Mouse (Mus musculus): Measurements from ENCODE around the gene Pik3cg. TPM values are rescaled to one million over a fixed set of nuclear protein-coding genes. Genes with fewer than 3 reads are reported as not detected.

Gene Pik3cg
- polyA plus RNA-seq, 1 experiment, result 2.5 TPM

DNA sequence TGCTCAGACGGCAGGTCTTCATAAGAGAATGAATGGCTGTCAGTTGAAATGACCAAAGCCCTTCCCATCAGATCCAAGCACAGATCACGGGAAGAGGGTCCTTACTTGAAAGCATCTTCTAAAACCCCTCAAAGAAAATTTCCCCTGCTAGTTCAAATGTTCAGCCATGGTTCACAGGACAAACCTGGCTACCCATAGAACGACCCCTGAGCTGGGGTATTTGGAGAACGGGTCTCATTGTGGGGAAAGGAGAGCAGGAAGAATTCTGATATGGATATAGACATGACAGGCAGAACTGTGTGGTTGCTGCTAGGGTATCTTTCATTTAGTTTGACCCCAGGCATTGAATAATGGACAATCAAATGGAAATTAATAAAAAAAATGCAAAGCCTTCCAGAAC lies 62.8 kb downstream of the Pik3cg start:
- no peak for DNase-seq (ENCODE audit: extremely low spot score in 1 of 2, low spot score in 1 of 2)

DNA sequence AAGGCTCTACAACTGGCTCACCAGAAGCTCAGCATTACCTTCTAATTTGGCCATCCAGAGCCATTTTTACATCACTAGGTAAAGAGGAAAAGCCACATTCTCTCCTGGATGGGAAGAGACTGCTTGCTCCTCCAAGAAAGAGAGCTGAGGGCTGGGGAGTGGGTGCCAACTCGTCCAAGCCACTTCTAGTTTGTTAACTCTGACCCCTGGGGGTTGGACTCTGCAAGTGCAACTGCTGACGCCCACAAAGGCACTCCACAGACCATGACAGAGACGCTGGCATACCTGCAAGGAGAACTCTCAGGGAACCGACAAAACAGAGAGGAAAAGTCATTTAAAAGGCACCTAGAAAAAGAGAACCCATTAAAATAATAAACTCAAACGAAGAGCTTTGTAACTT lies 63.9 kb downstream of the Pik3cg start:
- DNase-seq (ENCODE audit: extremely low spot score in 1 of 2, low spot score in 1 of 2), result peak; percentile 23 to 85

DNA sequence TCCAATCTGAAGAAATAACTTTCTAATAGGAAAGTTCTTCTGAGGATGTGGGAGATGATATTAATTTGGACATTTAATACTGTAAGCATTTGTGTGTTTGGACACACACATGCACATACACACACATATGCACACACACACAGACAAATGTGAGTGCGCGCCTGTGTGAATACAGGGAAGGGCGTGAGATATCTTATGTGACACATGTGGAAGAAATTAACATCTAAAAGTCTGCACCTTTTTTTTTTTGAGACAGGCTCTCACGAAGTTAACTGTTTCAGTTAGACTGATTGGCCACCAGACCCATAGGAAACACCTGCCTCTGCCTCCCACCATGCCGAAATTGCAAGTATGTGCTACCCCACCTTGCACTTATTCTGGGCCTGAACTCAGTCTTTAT lies 64.7 kb downstream of the Pik3cg start:
- DNase-seq (ENCODE audit: extremely low spot score in 1 of 2, low spot score in 1 of 2), result no peak

DNA sequence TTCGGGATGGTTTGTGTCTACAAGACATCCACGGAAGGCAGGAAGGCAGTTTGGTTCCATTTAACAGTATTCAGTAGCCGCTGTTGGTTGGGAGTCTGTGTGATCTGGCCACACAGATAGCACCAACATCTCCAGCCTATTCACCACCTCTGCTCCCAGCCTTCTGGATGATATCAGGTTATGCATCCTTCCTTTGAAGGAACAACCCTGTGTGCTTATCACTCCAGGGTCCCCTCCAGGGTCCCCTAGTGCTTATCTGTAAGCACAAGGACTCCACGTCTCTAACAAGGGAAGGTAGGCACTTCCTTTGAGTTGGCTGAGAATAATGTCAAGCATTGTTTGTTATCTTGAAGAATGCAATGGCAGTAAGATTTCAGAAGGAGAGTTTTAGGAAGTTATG lies 65.3 kb downstream of the Pik3cg start:
- DNase-seq (ENCODE audit: extremely low spot score in 1 of 2, low spot score in 1 of 2), result no peak

DNA sequence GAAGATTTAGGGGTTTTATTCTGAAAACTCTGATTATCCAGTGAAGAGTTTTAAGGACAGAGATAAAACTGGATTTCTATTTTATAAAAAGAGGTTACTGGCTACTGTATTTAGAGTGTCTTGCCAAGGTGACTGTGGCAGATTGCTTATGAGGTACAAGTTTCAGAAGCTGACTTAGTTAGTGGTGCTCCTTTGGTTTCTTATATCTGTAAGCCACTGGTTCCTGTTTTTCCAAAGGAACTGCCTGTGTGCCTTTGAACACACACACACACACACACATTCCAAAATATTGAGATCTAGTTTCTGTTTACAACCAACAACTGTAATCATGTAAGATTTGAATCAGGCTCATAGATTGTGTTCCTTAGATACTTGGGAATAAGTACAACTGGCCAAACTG lies 66.7 kb downstream of the Pik3cg start:
- DNase-seq (ENCODE audit: extremely low spot score in 1 of 2, low spot score in 1 of 2), result no peak

DNA sequence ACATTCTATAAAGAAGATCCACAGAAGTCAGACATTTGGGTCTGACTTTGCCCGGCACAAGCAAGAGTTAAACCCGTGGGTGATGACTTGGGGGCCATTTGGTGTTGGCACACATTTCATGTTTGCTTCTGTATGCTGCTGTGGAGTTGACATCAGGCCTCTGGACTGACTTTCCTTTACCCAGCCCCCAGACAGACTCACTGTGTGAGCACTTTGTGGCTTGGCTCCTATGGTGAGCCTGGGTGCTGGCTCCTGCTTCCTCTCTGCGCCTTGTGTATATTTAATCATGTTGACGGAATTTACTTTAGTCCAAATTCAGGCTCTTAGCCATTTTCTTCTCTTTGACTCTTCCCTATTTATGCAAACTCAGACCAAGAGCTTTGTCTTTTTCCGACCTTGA lies 69.6 kb downstream of the Pik3cg start:
- DNase-seq (ENCODE audit: extremely low spot score in 1 of 2, low spot score in 1 of 2), result no peak

DNA sequence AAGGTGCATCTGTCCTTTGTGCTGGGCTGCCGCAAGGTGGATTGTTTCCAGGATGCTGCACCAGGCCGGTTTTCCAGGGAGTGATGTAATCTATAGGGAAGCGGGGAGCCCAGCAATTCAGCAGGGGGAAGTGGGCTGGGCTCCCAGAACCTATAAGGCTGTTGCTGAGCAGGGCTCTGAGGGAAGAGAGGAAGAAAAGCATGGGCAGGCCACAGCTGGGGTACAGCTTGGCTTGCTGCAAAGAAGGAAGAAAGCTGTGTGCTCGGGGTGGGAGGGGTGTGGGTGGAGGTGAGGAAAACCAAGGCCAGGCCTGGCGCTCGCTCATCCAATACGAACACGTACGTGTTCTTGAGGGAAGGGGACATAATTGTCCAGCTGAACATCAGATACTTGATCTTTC lies 70.1 kb downstream of the Pik3cg start:
- no peak for DNase-seq (ENCODE audit: extremely low spot score in 1 of 2, low spot score in 1 of 2)

DNA sequence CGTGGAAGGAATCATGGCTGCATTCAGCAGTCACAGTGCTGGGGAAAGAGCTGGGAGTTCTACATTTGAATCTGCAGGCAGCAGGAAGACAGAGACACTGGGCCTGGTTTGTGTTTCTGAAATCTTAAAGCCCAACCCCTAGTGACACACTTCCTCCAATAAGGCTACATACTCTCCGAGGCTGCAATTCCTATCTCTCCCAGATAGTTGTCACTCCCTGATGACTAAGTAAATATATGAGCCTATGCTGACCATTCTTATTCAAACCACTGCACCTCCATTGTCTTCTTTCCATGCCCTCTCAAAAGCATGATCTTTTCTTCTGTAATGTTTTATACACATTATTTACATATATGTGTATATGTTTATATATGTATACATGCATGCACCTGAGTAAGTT lies 70.9 kb downstream of the Pik3cg start:
- no peak for DNase-seq (ENCODE audit: extremely low spot score in 1 of 2, low spot score in 1 of 2)

DNA sequence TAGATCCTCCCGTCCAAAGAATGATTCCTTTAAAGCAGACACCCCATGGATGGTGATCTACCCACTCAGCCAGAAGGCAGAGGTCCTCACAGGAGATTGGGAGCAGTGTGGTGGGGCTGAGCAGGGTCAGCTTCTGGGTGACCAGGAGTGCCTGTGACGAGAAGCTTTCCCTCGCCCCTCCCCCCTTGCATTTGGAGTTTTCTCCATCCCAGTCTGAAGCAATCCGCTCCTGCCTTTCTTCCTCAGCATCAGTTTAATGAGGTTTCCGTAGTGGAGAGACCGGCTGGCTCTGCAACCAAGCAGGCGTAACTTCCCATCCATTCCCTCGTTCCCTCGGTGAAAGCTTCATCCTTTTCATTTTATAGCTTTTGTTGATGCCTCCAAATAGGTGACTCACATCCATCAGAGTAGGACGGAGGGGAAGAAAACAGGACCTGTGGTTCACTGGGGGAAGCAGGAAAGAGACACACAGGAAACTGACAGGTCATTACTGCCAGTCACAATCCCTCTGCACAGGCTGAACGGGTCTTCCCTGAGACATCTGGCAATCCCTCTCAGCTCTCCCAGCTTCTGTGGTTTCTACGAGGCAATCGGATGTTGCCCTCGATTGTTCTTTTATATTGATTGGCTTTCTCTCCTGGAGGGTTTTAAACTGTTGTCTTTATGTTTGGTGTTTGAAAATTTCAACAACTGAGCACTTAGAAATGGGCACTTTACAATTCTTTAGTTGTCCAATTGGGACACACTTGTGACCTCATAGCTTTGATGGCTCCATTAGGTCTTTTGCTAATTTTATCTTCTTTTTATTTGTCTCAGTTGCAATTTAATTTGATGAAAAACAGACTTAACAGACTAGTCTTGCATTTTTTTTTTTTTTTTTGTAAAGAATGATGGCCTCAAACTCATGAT lies 80.6 kb downstream of the Pik3cg start:
- no peak for DNase-seq (ENCODE audit: extremely low spot score in 1 of 2, low spot score in 1 of 2)

DNA sequence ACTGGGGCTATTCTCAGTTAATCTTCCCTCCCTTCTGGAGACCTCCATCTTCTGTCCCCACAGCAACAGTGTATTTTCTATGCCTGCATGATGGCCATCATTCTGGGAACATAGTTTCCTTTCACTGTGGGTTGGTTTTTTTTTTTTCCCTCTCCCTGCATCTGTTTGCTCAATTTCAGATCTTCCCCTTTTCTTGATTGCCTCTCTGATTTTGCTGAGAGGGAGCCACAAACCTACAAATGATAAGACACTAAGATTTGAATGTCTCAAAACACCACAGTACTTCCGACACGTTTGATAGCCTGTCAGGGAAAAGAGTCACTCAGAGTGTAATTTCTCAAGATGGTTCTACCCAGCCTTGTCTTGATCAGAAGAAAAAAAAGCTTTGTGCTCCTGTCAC lies 81.3 kb downstream of the Pik3cg start:
- DNase-seq (ENCODE audit: extremely low spot score in 1 of 2, low spot score in 1 of 2), result no peak

DNA sequence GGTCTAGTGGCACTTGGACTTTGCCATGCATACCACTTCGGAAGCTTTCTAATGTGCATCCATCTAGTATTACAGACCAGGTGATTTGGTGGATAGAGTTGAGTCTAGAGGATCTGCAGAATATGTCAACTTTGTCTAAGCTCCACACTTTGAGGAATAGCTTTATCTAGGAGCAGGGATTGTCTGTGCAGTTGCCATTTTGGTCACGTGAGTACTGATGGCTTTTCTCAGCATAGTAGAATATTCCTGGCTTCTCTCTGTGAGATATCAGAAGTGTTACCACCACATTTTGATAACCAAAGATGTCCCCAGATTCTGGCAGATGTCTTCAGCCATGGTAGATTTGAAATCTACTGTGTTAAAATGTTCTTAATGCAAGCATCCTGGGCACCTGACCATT lies 84.0 kb downstream of the Pik3cg start:
- DNase-seq (ENCODE audit: extremely low spot score in 1 of 2, low spot score in 1 of 2), result no peak

DNA sequence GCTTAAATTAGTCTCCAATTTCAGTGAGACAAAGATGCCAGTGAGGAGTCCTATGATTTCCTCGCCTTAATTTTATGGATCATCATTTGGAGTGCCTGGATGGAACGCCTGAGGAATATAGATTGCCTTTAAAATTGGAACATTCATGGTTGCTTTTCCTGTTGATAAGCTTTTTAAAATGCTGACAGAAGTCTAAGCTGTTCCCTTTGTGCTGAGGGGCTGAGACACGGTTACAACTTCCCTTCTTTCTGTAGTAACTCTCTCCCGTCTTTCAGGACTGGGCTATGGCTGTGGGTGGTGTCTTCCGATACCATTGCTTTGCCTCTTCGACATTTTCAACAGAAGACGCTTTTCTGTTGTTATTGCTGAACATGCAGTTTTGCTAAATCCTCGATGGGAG lies 84.4 kb downstream of the Pik3cg start:
- no peak for DNase-seq (ENCODE audit: extremely low spot score in 1 of 2, low spot score in 1 of 2)

DNA sequence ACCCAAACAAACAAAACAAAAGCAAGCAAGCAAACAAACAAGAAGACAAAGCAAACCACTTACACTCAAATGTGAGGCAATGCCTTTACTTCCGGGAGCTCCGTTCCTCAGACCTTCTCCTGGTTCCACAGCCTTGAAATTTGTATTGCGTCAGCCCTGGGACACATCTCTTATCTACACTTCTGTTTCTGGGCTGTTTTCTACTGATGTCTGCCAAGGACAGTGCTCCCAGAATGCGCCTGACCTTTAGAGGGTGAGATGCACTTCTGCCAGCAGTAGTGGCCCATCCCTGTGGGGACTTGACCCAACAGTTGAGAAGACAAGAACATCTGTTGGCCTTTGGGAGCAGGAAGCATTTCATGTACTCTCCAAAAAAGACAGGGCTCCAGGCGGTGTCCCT lies 84.9 kb downstream of the Pik3cg start:
- DNase-seq (ENCODE audit: extremely low spot score in 1 of 2, low spot score in 1 of 2), result no peak

Other genes with a start within 250 kb of the Pik3cg start
- 31.4 and 34.6 TPM in 2 replicates for gene Prkar2b, start 147.4 kb downstream of the Pik3cg start, polyA plus RNA-seq (2012; rRNA removed)
- 8.1 and 8.7 TPM in 2 replicates for gene Ccdc71l, start 170.0 kb upstream of the Pik3cg start, polyA plus RNA-seq (2012; rRNA removed)

All from frontal cortex, adult 2 months (tissue).